Mouse (Mus musculus) frontal cortex, postnatal 14 days (tissue): Measurements from ENCODE around the gene Psip1.
A peak's percentile ranks its signal among the peaks of the same experiment; 100 is the strongest.
"Not testable (repeated sequence)": the region's sequence is repeated elsewhere in the genome, so short reads cannot be mapped to it uniquely, and the experiment has no call there.

ENCODE experiments used
- DNase-seq, 2 experiments: peaks; one replicate each; pipeline ENCODE4 v3.0.0; 2022; ENCODE audit warnings: low spot score in 2 of 2

Psip1 gene

DNA sequence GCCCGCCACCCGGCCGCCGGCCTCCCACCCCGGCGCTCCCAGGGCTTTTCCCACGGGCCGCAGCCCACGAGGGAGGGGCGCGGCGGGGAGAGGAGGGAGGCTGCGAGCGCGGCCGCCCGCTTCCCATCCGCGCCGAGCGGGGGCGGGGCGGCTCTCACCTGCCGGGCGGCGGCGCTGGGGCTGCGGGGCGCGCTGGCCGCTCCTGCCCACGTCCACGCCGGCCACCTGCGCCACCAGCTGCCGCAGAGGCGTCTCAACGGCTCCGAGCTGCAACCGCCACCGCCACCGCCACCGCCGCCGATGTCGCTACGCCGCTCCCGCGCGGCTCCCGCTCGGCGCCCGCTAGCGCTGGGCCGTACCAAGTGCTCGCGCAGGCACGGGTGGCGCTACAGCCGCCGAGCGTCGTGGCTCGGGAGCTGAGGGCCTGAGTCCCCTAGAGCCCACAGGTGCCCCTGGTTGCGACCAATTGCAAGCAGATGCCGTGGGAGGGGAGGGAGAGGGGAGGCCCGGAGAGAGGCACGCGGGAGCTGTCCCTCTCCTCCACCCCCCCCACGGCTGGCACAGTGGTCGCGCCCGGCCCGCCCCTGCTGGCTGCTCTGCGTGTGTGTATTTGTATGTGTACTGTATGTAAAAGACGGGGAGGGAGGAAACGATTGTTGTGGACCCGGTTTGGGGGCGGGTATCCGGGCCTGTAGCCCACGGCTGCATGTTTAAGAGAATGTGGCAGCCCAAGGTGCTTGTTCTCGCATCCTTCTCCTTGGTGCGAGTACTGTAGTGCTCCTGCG is at the start of gene Psip1:
Gene Psip1 (minus strand): TSS at position 343 of the 785 bp plus-strand sequence.
- peak; percentile 79 to 83 for DNase-seq

GRCm38 (mm10) chr4:83534024-83534423 is 47.8 kb upstream of the Psip1 start:
- DNase-seq = no peak

- no peak for DNase-seq
Measured at GRCm38 (mm10) chr4:83533168-83533911, 47.1 kb upstream of the Psip1 start.

GRCm38 (mm10) chr4:83530060-83530459 is 43.8 kb upstream of the Psip1 start:
- DNase-seq = not testable (repeated sequence)

- DNase-seq = no peak
Measured at GRCm38 (mm10) chr4:83527921-83528320, 41.7 kb upstream of the Psip1 start.

GRCm38 (mm10) chr4:83526988-83527334 is 40.7 kb upstream of the Psip1 start:
- no peak for DNase-seq

GRCm38 (mm10) chr4:83526270-83526987 is 40.2 kb upstream of the Psip1 start:
- no peak for DNase-seq

DNA sequence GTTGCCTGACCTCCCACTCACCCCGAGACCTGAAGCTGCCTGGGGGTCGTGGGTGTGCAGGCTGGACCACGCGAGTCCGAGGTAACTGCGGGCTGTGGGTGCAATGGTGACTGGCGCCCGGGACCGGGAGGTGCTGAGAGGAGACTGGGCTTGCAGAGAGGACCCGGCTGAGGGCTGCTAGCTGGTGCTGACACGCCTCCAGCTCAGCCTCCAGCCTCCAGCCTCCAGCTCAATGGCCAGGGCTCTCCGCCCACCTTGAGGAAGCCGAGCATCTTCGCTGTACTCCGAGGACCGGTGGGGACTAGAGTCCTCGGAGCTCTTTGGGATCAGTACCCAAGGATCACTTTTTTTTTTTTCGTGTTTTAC is 39.4 kb upstream of the Psip1 start:
- DNase-seq = no peak

DNA sequence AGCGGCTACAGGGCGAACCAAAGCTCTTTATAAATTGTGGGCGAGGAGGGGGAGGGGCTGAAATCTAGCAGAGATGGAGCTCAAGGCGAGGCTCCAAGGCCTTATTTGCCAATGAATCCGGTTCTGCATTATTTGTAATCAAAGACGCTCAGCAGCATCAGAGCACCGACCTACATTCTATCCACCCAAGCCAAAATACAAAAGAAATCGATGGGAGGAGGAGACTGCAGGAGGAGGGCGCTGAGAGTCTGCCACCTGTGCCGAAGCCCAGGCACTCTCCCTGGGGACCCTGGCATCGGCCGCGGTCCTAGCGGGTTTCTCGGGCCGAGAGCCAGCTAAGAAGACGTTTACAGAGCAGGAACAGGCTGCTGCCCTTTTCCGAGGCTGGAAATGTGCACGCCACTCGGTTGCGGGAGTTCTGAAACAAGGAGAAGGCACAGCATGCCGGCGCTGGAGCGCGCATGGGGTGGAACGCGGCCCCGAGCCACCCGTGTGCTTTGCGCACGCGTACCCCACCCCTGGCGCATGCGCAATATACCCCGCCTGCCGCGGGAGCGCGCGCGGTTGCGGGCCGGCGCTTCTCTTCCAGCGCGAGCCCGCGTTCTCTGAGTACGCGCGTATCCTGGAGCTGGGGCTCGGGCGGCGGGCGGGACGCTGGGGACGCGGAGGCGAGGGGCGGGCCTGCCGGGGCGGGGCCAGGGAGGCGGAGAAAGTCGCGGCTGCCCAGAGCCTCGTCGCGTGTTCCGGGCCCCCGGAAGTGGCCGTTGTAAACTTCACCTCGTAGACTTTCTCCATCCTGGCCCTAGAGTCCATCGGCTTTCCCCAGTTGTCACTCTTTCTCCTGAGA is 38.8 kb upstream of the Psip1 start, which contains the start of gene Ccdc171:
Gene Ccdc171 (plus strand): TSS at position 703 of the 847 bp plus-strand sequence.
- DNase-seq = peak; percentile 85 to 88

DNA sequence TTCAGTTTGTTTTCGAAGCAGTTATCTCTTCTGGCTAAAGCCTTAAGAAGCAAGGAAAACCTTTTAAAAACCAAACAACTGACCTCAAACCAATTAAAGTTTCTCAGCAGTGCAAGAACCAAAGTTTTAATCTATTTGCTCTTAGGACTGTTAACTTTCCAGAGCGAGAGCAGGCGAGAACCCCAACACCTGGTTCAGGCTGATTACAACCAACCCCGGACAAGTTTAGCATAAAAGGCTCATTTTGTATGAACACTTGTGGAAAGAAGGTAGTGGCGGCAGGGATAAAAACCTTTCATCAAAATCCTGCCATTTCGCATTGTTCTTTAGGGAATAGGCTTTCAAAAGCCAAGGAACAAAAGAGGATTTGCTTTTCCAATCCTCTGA is 38.2 kb upstream of the Psip1 start:
- no peak for DNase-seq

DNA sequence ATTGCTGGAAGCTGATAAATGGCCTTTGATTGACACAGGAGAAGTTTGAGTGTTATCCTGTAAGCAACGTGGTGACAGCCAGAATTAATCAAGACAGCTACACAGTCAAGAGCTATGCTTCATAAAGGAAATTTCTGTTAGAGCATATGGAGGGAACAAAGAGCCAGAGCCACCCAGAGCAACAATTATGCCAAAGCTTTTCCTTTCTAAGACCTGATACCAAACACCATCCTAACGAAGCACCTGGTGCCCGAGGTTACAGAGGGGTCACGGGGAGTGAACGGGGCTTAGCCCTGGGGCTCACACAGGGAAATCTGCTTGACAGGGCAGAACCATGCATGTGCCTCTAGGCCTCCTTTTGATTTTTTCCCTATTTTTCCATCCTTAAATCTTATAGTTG is 35.8 kb upstream of the Psip1 start:
- DNase-seq = no peak

DNA sequence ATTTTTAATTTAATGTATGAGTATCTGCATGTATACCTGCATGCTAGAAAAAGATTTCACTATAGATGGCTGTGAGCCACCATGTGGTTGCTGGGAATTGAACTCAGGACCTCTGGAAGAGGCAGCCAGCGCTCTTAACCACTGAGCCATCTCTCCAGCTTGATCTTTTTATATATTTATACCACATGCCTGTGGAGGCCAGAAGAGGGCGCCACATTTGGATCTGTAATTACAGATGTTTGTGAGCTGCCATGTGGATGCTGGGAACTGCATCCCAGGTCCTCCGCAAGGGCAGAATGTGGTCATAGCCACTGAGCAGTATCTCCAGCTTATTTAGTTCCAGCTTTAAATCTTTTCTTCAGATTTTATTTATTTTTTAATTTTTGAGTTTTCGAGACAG is 34.0 kb upstream of the Psip1 start:
- no peak for DNase-seq

DNA sequence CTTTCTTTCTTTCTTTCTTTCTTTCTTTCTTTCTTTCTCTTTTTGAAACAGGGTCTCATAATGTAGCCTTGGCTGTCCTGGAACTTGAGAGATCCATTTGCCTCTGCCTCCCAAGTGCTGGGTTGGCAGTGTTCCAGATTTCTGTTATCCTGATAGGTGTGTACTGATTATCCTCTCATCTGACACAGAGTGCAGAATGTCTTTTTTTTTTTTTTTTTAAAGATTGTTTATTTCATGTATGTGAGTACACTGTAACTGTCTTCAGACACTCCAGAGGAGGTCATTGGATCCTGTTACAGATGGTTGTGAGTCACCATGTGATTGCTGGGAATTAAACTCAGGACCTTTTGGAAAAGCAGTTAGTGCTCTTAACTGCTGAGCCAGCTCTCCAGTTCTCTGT is 33.5 kb upstream of the Psip1 start:
- no peak for DNase-seq

GRCm38 (mm10) chr4:83519148-83519547 is 32.9 kb upstream of the Psip1 start:
- no peak for DNase-seq

DNA sequence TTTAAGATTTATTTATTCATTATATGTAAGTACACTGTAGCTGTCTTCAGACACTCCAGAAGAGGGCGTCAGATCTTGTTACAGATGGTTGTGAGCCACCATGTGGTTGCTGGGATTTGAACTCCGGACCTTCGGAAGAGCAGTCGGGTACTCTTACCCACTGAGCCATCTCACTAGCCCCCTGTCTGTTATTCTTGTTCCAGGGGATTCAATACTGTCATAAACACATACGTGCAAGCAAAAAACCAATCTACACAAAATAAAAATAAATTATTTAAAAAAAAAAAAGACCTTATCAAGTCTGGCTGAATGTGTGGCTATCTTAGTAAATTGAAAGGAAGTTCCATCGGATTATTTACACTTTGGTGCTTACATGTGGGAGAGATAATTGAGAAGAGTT is 29.9 kb upstream of the Psip1 start:
- DNase-seq = not testable (repeated sequence)

DNA sequence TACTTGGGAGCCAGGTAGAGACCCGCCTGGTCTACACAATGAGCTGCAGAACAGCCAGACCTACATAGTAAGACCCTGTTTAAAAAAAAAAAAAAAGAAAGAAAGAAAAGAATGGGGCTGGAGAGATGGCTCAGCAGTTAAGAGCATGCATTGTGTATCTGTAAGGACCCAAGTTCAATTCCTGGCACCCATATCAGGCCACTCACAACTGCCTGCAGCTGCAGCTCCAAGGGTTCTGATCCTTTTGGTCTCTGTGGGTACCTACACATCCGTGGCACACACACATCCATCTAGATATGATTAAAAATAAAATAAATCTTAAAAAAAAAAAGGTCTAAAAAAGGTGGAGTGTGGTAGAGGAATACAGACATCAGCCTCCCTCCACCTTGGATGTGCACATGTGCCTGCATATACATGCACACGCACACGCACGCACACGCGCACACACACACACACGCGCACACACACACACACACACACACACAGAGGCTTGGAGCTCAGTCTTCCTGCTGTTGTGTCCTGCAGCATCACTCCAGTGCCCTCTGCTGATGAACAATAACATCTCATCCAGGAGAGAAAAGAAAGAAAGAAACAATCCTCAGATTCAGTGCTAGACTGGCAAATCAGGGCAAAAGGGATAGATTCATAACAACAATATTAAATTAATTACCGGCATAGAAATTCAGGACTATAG is 28.9 kb upstream of the Psip1 start:
- no peak for DNase-seq

DNA sequence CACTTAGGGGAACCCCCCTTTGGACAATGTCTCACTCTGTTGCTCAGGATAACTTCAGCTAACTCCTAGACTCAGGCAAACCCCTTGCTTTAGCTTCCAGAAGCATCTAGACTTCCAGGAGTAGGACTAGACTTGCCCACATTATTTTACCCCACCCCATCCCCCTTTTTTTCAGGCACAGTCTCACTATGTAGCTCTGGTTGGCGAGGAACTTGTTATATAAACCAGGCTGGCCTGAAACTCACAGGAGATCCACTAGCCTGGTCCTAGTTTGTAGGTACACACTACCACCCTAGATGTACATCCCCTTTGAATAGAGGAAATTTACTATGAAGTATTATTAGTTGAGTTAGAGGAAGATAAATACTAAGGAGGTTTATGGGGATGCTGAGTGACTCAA is 27.9 kb upstream of the Psip1 start:
- DNase-seq = no peak

GRCm38 (mm10) chr4:83512644-83513043 is 26.4 kb upstream of the Psip1 start:
- no peak for DNase-seq

- DNase-seq = no peak
Measured at GRCm38 (mm10) chr4:83512217-83512616, 26.0 kb upstream of the Psip1 start.

DNA sequence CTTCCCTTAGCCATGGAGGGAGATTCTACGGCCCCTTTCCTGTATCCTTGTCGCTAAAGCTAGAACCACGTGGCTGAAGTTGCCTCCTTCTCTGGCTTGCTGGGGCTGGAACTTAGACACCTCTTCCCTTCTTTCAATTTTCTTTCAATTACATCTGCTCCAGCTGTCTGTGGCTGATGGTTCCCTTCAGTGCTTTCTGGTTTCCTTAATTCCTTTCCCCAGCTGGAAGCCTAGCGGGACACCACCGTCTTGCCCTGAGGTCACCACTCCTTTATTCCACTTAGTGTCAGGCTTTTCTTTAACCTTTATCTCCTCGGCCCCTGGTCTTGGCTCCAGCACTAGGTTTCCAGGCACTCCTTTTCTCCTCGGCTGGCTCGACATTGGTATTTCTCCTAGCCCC is 24.8 kb upstream of the Psip1 start:
- DNase-seq = no peak

DNA sequence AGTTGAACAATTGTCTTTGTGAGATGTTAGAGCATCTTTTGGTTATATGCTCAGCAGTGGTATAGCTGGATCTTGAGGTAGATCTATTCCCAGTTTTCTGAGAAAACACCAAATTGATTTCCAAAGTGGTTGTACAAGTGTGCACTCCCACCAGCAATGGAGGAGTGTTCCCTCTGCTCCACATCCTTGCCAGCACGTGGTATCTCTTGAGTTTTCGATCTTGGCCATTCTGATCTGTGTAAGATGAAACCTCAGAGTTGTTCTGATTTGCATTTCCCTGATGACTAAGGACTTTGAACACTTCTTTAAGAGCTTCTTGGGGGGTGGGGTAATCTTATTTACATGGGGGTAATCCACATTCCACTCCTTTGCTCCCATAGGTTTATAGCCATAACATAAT is 23.3 kb upstream of the Psip1 start:
- no peak for DNase-seq
